Mouse (Mus musculus) forebrain, embryonic 11.5 days (tissue): ENCODE results near the gene B4galt1. TPM values are rescaled to one million over a fixed set of nuclear protein-coding genes. Genes with fewer than 3 reads are reported as not detected.

ENCODE experiments used
- ATAC-seq: fragments of 200-750 bp; cut with Nextera tagmentation; replicated peaks from 2 replicates; pipeline ENCODE4 v1.8.0; 2017; ENCODE audit warnings: moderate TSS enrichment; ENCODE audit not compliant: low FRiP score
- DNase-seq: peaks from one replicate; pipeline ENCODE4 v3.0.0-alpha.2; 2017; ENCODE audit warnings: low spot score
- H3K27ac ChIP-seq: fragments of 300-500 bp; sonication (generic); 2 replicates; pipeline ENCODE4 v1.5.1; 2014; ENCODE audit warnings: low read depth, low read length
- H3K27me3 ChIP-seq: fragments of 300-500 bp; sonication (generic); 2 replicates; pipeline ENCODE4 v1.6.1; 2014; ENCODE audit warnings: mild to moderate bottlenecking, low read length, mixed read lengths; ENCODE audit not compliant: control insufficient read depth, insufficient read depth
- H3K36me3 ChIP-seq: fragments of 300-500 bp; sonication (generic); 2 replicates; pipeline ENCODE4 v1.6.1; 2014; ENCODE audit warnings: mild to moderate bottlenecking, low read length, moderate library complexity, mixed read lengths; ENCODE audit not compliant: control insufficient read depth, insufficient read depth
- H3K4me1 ChIP-seq: fragments of 300-500 bp; sonication (generic); replicated peaks from 2 replicates; pipeline ENCODE4 v1.6.1; 2014; ENCODE audit warnings: low read length, mixed read lengths; ENCODE audit not compliant: control insufficient read depth, insufficient read depth
- H3K4me2 ChIP-seq: fragments of 300-500 bp; sonication (generic); 2 replicates; pipeline ENCODE4 v1.6.1; 2014; ENCODE audit warnings: low read depth, mild to moderate bottlenecking, low read length, moderate library complexity, mixed read lengths; ENCODE audit not compliant: severe bottlenecking
- H3K4me3 ChIP-seq: fragments of 300-500 bp; sonication (generic); 2 replicates; pipeline ENCODE4 v1.5.1; 2014; ENCODE audit warnings: low read depth, low read length
- H3K9ac ChIP-seq: fragments of 300-500 bp; sonication (generic); 2 replicates; pipeline ENCODE4 v1.6.1; 2014; ENCODE audit warnings: low read length
- H3K9me3 ChIP-seq: fragments of 300-500 bp; sonication (generic); 2 replicates; pipeline ENCODE4 v1.6.1; 2016; ENCODE audit warnings: low read length, mixed read lengths; ENCODE audit not compliant: control insufficient read depth
- WGBS: fragments of 180-500 bp; shearing (Covaris S2); extraction: QIAGEN DNeasy Blood & Tissue Kit; methylation state at CpG from one replicate; pipeline ENCODE4 v1.1.7; 2014; 5-methylcytosine and 5-hydroxymethylcytosine counted together
- polyA plus RNA-seq: library from polyadenylated mRNA; unstranded; fragments of >200 nt; fragmentation: Nextera tagmentation; extraction: Ambion mirVana; gene quantifications from 2 replicates; pipeline ENCODE4 v1.2.1, GENCODE M21; 2014

The B4galt1 gene
- polyA plus RNA-seq, 1 experiment from 2014 or later, result 19.3 TPM

DNA sequence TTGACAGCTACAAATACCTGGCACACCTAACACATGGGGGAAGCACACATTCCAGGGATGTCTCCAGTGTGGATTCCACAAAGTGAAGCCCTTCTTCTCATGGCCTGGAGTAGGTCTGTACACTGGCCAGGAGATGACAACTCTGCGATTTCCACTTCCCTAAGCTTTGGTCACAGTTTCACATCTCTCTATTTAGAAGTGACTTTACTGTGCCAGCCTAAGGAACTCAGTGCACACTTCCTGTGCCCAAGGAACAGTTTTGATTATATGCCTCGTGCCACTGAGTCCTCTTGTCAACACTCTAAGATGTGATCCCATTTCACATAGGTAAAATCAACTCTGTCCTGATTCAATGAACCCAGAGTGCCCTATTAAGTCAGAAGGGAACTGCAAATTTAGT lies 13.4 kb downstream of the B4galt1 start:
- Histone ChIP-seq H3K9me3 (no peaks in the 10 kb centered on the region), H3K4me1 (no peaks in the 10 kb centered on the region; the same call in 1 of the 2 replicates), H3K27me3 (no peaks in the 10 kb centered on the region), H3K4me3 (no peak overlapping the region), H3K27ac (no peak overlapping the region), H3K4me2 (no peak overlapping the region), H3K9ac (no peak overlapping the region), H3K36me3 (no peaks in the 10 kb centered on the region)
- no peak for DNase-seq
- no peak for ATAC-seq
- WGBS, result 89% methylated on average over 2 of the region's 2 CpGs

DNA sequence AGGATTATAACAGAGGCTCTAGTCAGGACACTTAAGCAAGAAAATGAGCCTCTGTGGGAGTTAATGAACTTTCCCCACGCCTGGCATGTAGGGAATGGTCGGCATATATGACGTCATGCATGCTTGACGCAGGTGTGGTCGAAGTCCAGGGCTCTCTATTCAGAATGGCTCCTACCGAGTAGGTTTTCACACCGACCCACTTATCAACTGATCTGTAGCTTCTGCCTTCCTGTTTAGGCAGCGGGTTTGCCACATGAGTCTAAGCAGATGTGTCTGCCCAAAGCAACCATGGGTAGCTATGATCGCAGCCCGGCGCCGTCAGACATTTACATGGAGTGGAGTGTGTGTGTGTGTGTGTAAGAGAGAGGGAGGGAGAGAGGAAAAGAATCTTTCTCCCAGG lies 14.6 kb downstream of the B4galt1 start:
- WGBS, result 92% methylated on average over 12 of the region's 12 CpGs
- no peaks in the 10 kb centered on the region for H3K36me3 ChIP-seq
- H3K4me2 ChIP-seq, result no peak overlapping the region
- DNase-seq (no peak), ATAC-seq (no peak)
- no peak overlapping the region for H3K9ac ChIP-seq
- H3K27ac ChIP-seq, result no peak overlapping the region
- H3K4me3 ChIP-seq, result no peak overlapping the region
- H3K27me3 ChIP-seq, result no peaks in the 10 kb centered on the region
- no peaks in the 10 kb centered on the region for H3K4me1 ChIP-seq
- H3K9me3 ChIP-seq, result no peaks in the 10 kb centered on the region

- 69% methylated on average over 10 of the region's 10 CpGs for WGBS
- no peak for ATAC-seq
Measured at GRCm38 (mm10) chr4:40837451-40838285, 16.1 kb downstream of the B4galt1 start.

GRCm38 (mm10) chr4:40837008-40837407 lies 16.8 kb downstream of the B4galt1 start:
- no peak overlapping the region for H3K9ac ChIP-seq
- no peak for DNase-seq

More at GRCm38 (mm10) chr4:40837451-40838285, 16.1 kb downstream of the B4galt1 start:
- Histone ChIP-seq H3K4me1 (no peaks in the 10 kb centered on the region), H3K4me2 (no peak overlapping the region), H3K27me3 (no peaks in the 10 kb centered on the region), H3K27ac (peak overlapping the region; percentile 41), H3K4me3 (no peak overlapping the region), H3K36me3 (no peaks in the 10 kb centered on the region), H3K9ac (no peak overlapping the region), H3K9me3 (no peaks in the 10 kb centered on the region)
- DNase-seq, result no peak

GRCm38 (mm10) chr4:40834872-40835271 lies 18.9 kb downstream of the B4galt1 start:
- DNase-seq (no peak), ATAC-seq (no peak)
- no peak overlapping the region for H3K4me3 ChIP-seq
- H3K9ac ChIP-seq, result no peak overlapping the region
- H3K27ac ChIP-seq, result no peak overlapping the region
- H3K36me3 ChIP-seq, result no peaks in the 10 kb centered on the region
- 84% methylated on average over 5 of the region's 5 CpGs for WGBS
- no peaks in the 10 kb centered on the region for H3K27me3 ChIP-seq
- no peaks in the 10 kb centered on the region for H3K4me1 ChIP-seq
- no peak overlapping the region for H3K4me2 ChIP-seq
- H3K9me3 ChIP-seq, result no peaks in the 10 kb centered on the region

More at GRCm38 (mm10) chr4:40837008-40837407, 16.8 kb downstream of the B4galt1 start:
- Histone ChIP-seq H3K4me1 (no peaks in the 10 kb centered on the region), H3K9me3 (no peaks in the 10 kb centered on the region), H3K27ac (no peak overlapping the region), H3K4me3 (no peak overlapping the region), H3K27me3 (no peaks in the 10 kb centered on the region), H3K4me2 (no peak overlapping the region), H3K36me3 (no peaks in the 10 kb centered on the region)
- 83% methylated on average over 3 of the region's 3 CpGs for WGBS
- no peak for ATAC-seq

DNA sequence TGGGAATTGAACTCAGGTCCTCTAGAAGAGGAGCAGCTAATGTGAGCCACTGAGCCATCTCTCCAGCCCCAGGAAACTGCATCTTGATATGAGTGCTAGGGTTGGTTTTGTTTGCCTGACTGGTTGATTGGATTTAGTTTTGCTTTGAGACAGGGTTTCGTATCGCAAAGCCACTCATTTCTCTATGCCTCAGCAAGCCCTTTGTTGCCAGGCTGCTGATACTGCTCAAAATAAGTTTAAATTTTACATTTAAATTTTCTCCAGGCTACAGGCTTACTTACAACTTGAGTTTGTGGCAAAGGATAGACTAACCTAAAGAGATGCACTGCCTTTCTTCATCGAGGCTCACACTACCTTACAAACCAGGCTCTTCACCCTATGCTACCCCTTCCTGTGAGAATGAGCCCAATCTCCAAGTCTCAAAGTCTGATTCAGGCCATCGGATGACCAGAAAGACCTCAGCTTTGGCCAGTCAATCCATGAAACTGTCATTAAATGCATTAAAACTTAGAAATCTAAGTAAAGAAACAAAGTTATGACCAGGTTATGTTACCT lies 19.5 kb downstream of the B4galt1 start:
- H3K27me3 ChIP-seq, result no peaks in the 10 kb centered on the region
- ATAC-seq, result no peak
- DNase-seq, result no peak
- H3K4me2 ChIP-seq, result no peak overlapping the region
- H3K27ac ChIP-seq, result no peak overlapping the region
- H3K9ac ChIP-seq, result no peak overlapping the region
- no peaks in the 10 kb centered on the region for H3K9me3 ChIP-seq
- no peak overlapping the region for H3K4me3 ChIP-seq
- H3K36me3 ChIP-seq, result no peaks in the 10 kb centered on the region
- no peaks in the 10 kb centered on the region for H3K4me1 ChIP-seq
- 68% methylated on average over 4 of the region's 4 CpGs for WGBS

DNA sequence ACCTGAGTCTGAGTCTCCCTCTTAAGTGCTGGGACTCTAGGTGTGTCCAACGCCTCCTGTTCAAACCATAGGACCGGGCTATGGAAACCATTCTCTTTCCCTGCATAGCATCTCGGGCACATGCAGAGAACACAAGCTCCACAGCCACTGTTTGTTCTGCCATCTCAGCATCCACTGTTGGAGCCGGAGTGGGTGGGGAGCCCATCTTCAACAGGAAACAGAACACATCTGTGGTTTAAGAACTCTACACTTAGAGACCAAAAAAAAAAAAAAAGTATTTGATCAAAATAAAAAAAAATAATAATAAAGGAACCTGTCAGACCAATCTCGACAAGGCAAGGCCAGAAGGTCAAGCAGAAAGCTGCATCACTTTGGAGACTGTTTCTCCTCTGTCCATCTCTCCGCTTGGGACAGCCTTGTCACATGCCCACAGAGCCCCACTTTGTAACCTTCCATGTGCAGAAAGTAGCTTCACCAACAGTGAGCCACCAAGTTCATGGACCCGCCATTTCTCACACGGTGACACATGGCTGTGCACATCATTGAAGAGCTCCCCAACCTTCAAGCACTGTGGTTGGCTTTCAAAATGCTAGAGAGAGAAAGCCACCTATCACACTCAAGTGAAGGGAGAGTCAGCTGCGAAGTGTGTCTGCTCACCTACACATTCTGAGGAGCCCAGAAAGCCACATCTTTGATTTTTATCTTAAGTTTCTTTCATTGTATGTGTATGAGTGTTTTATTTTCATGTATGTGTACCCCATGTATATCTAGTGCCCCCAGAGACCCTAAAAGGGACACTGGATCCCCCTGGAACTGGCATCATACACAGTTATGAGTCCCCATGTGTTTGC lies 20.2 kb downstream of the B4galt1 start:
- DNase-seq, result no peak
- no peak for ATAC-seq
- H3K27ac ChIP-seq, result no peak overlapping the region

GRCm38 (mm10) chr4:40830530-40830929 lies 23.3 kb downstream of the B4galt1 start:
- H3K9ac ChIP-seq, result no peak overlapping the region
- H3K4me3 ChIP-seq, result no peak overlapping the region
- DNase-seq (no peak), ATAC-seq (no peak)
- H3K9me3 ChIP-seq, result no peaks in the 10 kb centered on the region
- no peak overlapping the region for H3K27ac ChIP-seq
- 82% methylated on average over 5 of the region's 5 CpGs for WGBS
- no peak overlapping the region for H3K4me2 ChIP-seq
- H3K36me3 ChIP-seq, result no peaks in the 10 kb centered on the region
- H3K27me3 ChIP-seq, result no peaks in the 10 kb centered on the region
- H3K4me1 ChIP-seq, result no peaks in the 10 kb centered on the region

More for the DNA sequence above, 20.2 kb downstream of the B4galt1 start:
- WGBS, result 89% methylated on average over 9 of the region's 9 CpGs
- Histone ChIP-seq H3K4me1 (no peaks in the 10 kb centered on the region), H3K36me3 (no peaks in the 10 kb centered on the region), H3K4me3 (no peak overlapping the region), H3K9ac (no peak overlapping the region), H3K27me3 (no peaks in the 10 kb centered on the region), H3K9me3 (no peaks in the 10 kb centered on the region), H3K4me2 (no peak overlapping the region)
